Mouse (Mus musculus): ENCODE results near the gene Rwdd4a.
A peak's percentile ranks its signal among the peaks of the same experiment; 100 is the strongest.

Gene Rwdd4a

DNA sequence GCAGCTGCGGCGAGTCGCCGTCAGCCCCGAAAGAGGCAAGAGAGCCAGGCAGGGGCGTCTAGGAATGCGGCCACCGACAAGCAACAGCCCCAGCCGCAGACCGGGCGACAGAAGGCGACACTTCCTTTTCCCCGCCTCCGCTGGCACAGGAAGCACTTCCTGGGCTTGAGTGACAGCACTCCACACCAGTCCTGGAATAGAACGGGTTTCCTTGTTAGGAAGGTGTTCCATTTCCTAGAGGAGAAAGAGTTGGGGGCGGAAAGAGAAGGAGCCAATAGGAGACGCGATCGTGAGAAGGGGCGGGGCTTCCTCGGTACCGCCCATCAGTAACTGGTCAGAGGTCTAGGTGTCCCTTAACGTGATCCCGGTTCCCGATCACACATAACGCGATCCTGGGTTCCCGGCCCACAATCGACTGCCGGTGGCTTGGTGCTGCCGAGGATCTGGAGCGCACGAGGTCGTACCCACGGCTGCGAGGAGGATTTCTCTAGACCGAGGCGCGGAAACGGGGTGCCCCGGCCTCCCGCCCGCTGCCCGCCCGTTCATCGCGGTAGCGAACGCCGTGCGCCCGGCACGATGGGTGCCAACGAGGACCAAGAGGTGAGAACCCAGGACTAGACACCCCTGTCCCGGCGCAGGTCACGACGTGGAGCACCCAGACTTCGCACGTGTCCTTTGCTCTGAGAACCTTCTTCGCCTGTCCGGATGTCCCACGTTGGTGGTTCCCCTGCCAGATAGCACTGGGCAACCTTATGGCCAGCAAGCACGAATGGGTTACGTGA, at the start of gene Rwdd4a, which contains the start of gene Trappc11:
Rwdd4a (plus strand) TSS at position 321 of the 782 bp plus-strand sequence.
Trappc11 (minus strand) TSS at position 127 of the 782 bp plus-strand sequence.
- peak; percentile 85 for DNase-seq (ENCODE audit: low spot score)

DNA sequence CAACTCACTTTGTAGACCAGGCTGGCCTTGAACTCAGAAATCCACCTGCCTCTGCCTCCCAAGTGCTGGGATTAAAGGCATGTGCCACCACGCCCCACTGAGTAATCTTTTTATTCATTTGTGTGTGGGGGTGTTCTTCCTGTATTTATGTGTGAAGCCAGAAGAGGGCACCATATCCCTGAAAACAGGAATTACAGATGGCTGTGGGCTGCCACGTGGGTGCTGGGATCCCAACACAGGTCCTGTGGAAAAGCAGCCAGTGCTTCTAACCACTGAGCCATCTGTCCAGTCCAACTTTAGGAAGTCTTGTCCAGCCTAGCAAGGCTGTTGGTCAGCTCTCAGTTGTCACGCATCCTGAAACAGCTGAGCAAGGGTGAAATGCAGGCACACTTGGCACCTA, 46.2 kb upstream of the Rwdd4a start:
- DNase-seq (ENCODE audit: low spot score): no peak

DNA sequence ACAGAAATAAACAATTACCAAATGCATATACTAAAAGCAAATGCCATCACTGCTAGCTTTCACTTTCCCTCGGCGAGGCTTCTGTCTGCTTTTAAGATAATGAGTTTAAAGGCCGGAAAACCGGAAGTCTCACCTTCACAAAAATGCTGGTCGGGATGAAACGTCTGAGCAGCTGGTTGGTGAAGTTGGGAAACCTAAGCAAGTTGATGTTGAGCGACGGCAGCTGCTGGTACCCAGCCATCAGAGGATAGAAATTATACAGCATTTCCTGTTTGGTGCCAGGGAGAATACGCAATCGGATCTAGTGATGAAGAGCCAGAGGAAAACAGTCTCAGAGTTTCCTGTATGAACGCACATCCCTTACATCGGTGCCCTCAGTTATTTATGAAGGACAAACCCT, 40.4 kb upstream of the Rwdd4a start:
- no peak for DNase-seq (ENCODE audit: low spot score)

DNA sequence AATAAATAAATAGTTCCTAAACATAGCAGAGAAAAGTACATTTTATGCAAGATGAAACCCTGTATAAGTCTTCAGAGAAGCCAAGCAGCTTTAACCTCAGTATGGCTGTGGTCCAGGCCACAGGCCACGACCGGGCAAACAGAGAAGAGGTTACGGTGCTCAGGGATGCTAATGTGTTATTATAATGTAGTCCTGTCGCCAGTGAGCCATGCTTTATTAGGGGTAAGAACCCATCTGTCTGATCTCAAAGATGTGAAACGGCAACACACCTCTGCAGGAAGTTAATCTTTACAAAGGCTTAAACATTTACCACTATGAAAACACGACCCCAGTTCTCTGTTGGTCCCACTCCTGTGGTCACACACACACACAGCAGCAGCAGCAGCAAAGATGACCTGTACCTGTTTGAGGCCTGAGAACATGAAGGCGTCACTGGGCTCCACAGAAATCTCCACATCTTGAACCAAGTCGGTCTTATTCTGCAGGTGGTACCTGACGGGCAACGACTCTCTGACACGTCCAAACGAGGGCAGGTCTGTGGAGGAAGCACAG, 38.8 kb upstream of the Rwdd4a start:
- no peak for DNase-seq (ENCODE audit: low spot score)

DNA sequence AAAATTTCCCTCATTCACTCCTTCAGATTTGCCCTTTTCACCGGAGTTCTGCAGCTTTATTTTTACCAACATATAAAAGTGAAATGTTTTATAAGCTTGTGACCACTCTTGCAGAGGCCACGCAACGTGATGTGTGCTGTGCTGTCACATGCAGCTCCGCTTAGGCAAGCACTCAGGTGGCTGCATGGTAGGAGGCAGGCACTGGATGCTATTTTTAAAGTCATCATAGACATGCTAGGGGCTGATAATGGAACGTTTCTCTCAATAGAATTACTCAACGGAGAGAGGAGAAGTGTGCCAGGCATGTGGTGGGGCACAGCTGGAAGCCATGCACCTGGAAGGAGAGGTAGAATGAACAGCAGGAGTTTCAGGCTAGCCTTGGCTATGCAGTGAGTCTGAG, 38.0 kb upstream of the Rwdd4a start:
- DNase-seq (ENCODE audit: low spot score): no peak

GRCm38 (mm10) chr8:47501994-47502393, 31.5 kb upstream of the Rwdd4a start:
- DNase-seq (ENCODE audit: low spot score): no peak

- no peak for DNase-seq (ENCODE audit: low spot score)
Measured at GRCm38 (mm10) chr8:47502546-47502945, 30.9 kb upstream of the Rwdd4a start.

DNA sequence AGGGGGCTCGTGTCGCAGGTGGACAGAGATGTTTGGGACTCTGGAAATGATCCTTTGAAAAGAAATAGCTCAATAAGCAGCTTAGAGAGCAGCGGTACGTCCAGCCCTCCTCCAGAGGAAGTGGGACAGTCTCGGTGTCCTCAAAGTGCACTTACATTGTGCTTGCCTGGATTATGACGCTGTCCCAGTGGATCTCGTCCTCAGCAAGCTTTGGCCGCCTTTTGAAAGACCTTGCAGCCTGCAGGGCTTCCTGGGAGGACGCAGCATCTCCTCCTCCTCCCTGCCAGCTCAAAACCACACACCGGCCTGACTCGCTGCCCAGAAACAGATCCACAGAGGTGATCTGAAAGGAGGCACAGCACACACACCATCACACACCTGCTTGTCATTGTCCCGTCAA, 28.0 kb upstream of the Rwdd4a start:
- no peak for DNase-seq (ENCODE audit: low spot score)

- DNase-seq (ENCODE audit: low spot score): no peak
Measured at GRCm38 (mm10) chr8:47510930-47511329, 22.5 kb upstream of the Rwdd4a start.

- no peak for DNase-seq (ENCODE audit: low spot score)
Measured at GRCm38 (mm10) chr8:47513601-47514000, 19.9 kb upstream of the Rwdd4a start.

DNA sequence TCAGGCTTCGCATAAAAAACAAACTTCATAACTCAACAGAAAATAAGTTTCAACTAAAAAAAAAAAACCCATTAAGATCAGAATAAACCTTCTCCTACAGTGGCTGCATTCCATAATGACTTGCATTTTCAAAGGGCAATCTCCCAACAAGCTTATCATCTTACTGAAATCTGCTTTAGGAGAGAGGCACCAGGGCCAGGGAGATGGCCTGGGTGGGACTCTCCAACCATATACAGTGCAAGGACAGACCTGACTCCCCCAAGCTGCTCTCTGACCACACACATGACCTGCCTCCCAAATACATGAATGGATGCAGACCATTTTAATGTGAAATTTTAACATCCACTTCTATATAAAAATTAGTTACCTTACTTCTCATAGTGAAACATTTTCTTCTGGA, 5.4 kb upstream of the Rwdd4a start:
- DNase-seq (ENCODE audit: low spot score): no peak

GRCm38 (mm10) chr8:47538323-47538722, 4.9 kb downstream of the Rwdd4a start:
- no peak for DNase-seq (ENCODE audit: low spot score)

DNA sequence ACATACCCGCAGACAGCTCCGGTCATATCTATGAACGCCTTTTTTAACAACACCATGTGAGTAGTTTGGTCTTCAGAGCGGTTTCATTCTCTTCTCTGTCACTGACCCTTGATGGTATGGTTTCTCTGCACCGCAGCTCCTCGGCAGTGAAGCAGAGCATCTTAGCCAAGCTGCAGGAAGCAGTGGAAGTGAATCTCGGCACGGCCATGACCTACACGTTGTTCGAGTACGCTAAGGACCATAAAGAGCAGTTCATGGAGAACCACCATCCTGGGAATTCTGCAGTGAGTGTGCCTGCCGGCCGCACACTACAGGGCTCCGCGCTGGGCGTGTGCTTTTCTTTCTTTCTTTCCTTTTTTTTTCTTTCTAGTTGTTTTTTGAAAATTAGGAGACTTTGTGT, 9.3 kb downstream of the Rwdd4a start:
- DNase-seq (ENCODE audit: low spot score): no peak

- DNase-seq (ENCODE audit: low spot score): no peak
Measured at GRCm38 (mm10) chr8:47544094-47544493, 10.6 kb downstream of the Rwdd4a start.

GRCm38 (mm10) chr8:47547102-47547501, 13.6 kb downstream of the Rwdd4a start:
- no peak for DNase-seq (ENCODE audit: low spot score)

GRCm38 (mm10) chr8:47553613-47554012, 20.1 kb downstream of the Rwdd4a start:
- no peak for DNase-seq (ENCODE audit: low spot score)

- no peak for DNase-seq (ENCODE audit: low spot score)
Measured at GRCm38 (mm10) chr8:47556446-47556845, 23.0 kb downstream of the Rwdd4a start.

GRCm38 (mm10) chr8:47558274-47558673, 24.8 kb downstream of the Rwdd4a start:
- no peak for DNase-seq (ENCODE audit: low spot score)

- DNase-seq (ENCODE audit: low spot score): no peak
Measured at GRCm38 (mm10) chr8:47560801-47561200, 27.3 kb downstream of the Rwdd4a start.

- DNase-seq (ENCODE audit: low spot score): no peak
Measured at GRCm38 (mm10) chr8:47566551-47566950, 33.1 kb downstream of the Rwdd4a start.

- no peak for DNase-seq (ENCODE audit: low spot score)
Measured at GRCm38 (mm10) chr8:47568098-47568497, 34.6 kb downstream of the Rwdd4a start.

DNA sequence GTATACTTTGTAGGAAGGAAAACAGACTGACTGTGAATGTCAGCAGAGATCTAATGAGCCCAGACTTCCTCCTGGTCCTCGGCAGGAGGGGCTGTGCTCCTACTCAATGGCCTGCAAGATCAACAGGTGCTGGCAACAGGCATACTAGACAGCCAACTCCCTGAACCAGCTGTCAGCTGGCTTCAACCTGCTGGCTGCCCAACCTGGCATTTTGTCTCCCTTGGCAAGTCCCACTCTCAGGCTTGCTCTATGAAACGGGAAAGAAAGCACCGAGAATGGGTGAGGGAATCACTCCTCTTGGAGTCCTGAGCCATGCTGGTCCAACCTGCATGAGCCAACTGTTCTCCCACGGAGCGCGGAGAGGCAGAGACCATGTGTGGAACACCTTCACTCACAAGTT, 36.7 kb downstream of the Rwdd4a start:
- no peak for DNase-seq (ENCODE audit: low spot score)

GRCm38 (mm10) chr8:47573482-47573881, 40.0 kb downstream of the Rwdd4a start:
- no peak for DNase-seq (ENCODE audit: low spot score)

GRCm38 (mm10) chr8:47581454-47581853, 48.0 kb downstream of the Rwdd4a start:
- no peak for DNase-seq (ENCODE audit: low spot score)
